Mouse (Mus musculus): ENCODE results near the gene Lat. TPM values are rescaled to one million over a fixed set of nuclear protein-coding genes. Genes with fewer than 3 reads are reported as not detected.

The Lat gene
- polyA plus RNA-seq, 1 experiment: 0.57 TPM

GRCm38 (mm10) chr7:126354738-126355614 is 14.4 kb downstream of the Lat start:
- no peak for TF ChIP-seq CTCF (IDR thresholded peaks at IDR 0.05; ENCODE audit: control insufficient read depth, insufficient read depth, insufficient replicate concordance, low read depth, low read length)
- TF ChIP-seq POLR2A (IDR thresholded peaks at IDR 0.05; ENCODE audit: control insufficient read depth, low read depth, low read length): peak; percentile 30; the same call in 1 of the 2 replicates
- Histone ChIP-seq H3K27me3 (ENCODE audit: control insufficient read depth, insufficient read depth, low read length) (no peaks in the 10 kb centered on the region), H3K36me3 (ENCODE audit: control insufficient read depth, insufficient read depth, low read length) (no peaks in the 10 kb centered on the region), H3K4me3 (ENCODE audit: control insufficient read depth, low read depth, low read length) (peak overlapping the region; percentile 69), H3K27ac (ENCODE audit: control insufficient read depth, insufficient read depth, low read depth, low read length) (no peak overlapping the region; the same call in 1 of the 2 replicates), H3K4me1 (ENCODE audit: control insufficient read depth, insufficient read depth, low read length) (peaks cover 11% of the 10 kb centered on the region)

GRCm38 (mm10) chr7:126353994-126354365 is 15.4 kb downstream of the Lat start:
- Histone ChIP-seq H3K27ac (ENCODE audit: control insufficient read depth, insufficient read depth, low read depth, low read length) (no peak overlapping the region), H3K36me3 (ENCODE audit: control insufficient read depth, insufficient read depth, low read length) (no peaks in the 10 kb centered on the region), H3K27me3 (ENCODE audit: control insufficient read depth, insufficient read depth, low read length) (no peaks in the 10 kb centered on the region), H3K4me1 (ENCODE audit: control insufficient read depth, insufficient read depth, low read length) (peaks cover 8% of the 10 kb centered on the region), H3K4me3 (ENCODE audit: control insufficient read depth, low read depth, low read length) (no peak overlapping the region)
- TF ChIP-seq CTCF (IDR thresholded peaks at IDR 0.05; ENCODE audit: control insufficient read depth, insufficient read depth, insufficient replicate concordance, low read depth, low read length) (no peak), POLR2A (IDR thresholded peaks at IDR 0.05; ENCODE audit: control insufficient read depth, low read depth, low read length) (no peak)

- TF ChIP-seq CTCF (IDR thresholded peaks at IDR 0.05; ENCODE audit: control insufficient read depth, insufficient read depth, insufficient replicate concordance, low read depth, low read length): no peak
- no peak for TF ChIP-seq POLR2A (IDR thresholded peaks at IDR 0.05; ENCODE audit: control insufficient read depth, low read depth, low read length)
- Histone ChIP-seq H3K36me3 (ENCODE audit: control insufficient read depth, insufficient read depth, low read length) (no peaks in the 10 kb centered on the region), H3K27ac (ENCODE audit: control insufficient read depth, insufficient read depth, low read depth, low read length) (no peak overlapping the region), H3K4me1 (ENCODE audit: control insufficient read depth, insufficient read depth, low read length) (peaks cover 6% of the 10 kb centered on the region; the same call in 1 of the 2 replicates), H3K27me3 (ENCODE audit: control insufficient read depth, insufficient read depth, low read length) (no peaks in the 10 kb centered on the region), H3K4me3 (ENCODE audit: control insufficient read depth, low read depth, low read length) (no peak overlapping the region)
Measured at GRCm38 (mm10) chr7:126353251-126353993, 15.9 kb downstream of the Lat start.

- Histone ChIP-seq H3K27me3 (ENCODE audit: control insufficient read depth, insufficient read depth, low read length) (no peaks in the 10 kb centered on the region), H3K4me3 (ENCODE audit: control insufficient read depth, low read depth, low read length) (peak overlapping the region; percentile 77), H3K36me3 (ENCODE audit: control insufficient read depth, insufficient read depth, low read length) (no peaks in the 10 kb centered on the region)
Measured at GRCm38 (mm10) chr7:126351419-126351951, 17.9 kb downstream of the Lat start.

GRCm38 (mm10) chr7:126350748-126351418 is 18.5 kb downstream of the Lat start:
- TF ChIP-seq CTCF (IDR thresholded peaks at IDR 0.05; ENCODE audit: control insufficient read depth, insufficient read depth, insufficient replicate concordance, low read depth, low read length) (no peak), POLR2A (IDR thresholded peaks at IDR 0.05; ENCODE audit: control insufficient read depth, low read depth, low read length) (no peak)
- Histone ChIP-seq H3K27ac (ENCODE audit: control insufficient read depth, insufficient read depth, low read depth, low read length) (no peak overlapping the region), H3K36me3 (ENCODE audit: control insufficient read depth, insufficient read depth, low read length) (no peaks in the 10 kb centered on the region), H3K27me3 (ENCODE audit: control insufficient read depth, insufficient read depth, low read length) (no peaks in the 10 kb centered on the region), H3K4me1 (ENCODE audit: control insufficient read depth, insufficient read depth, low read length) (peaks cover 6% of the 10 kb centered on the region; the same call in 1 of the 2 replicates), H3K4me3 (ENCODE audit: control insufficient read depth, low read depth, low read length) (peak overlapping the region; percentile 77)

More at GRCm38 (mm10) chr7:126351419-126351951, 17.9 kb downstream of the Lat start:
- Histone ChIP-seq H3K4me1 (ENCODE audit: control insufficient read depth, insufficient read depth, low read length) (peaks cover 6% of the 10 kb centered on the region; the same call in 1 of the 2 replicates), H3K27ac (ENCODE audit: control insufficient read depth, insufficient read depth, low read depth, low read length) (no peak overlapping the region)
- TF ChIP-seq POLR2A (IDR thresholded peaks at IDR 0.05; ENCODE audit: control insufficient read depth, low read depth, low read length) (peak; percentile 47; the same call in 1 of the 2 replicates), CTCF (IDR thresholded peaks at IDR 0.05; ENCODE audit: control insufficient read depth, insufficient read depth, insufficient replicate concordance, low read depth, low read length) (no peak)

- TF ChIP-seq POLR2A (IDR thresholded peaks at IDR 0.05; ENCODE audit: control insufficient read depth, low read depth, low read length): no peak
- TF ChIP-seq CTCF (IDR thresholded peaks at IDR 0.05; ENCODE audit: control insufficient read depth, insufficient read depth, insufficient replicate concordance, low read depth, low read length): no peak
- no peaks in the 10 kb centered on the region for H3K27me3 ChIP-seq (ENCODE audit: control insufficient read depth, insufficient read depth, low read length)
- H3K36me3 ChIP-seq (ENCODE audit: control insufficient read depth, insufficient read depth, low read length): no peaks in the 10 kb centered on the region
- H3K4me3 ChIP-seq (ENCODE audit: control insufficient read depth, low read depth, low read length): no peak overlapping the region
- H3K27ac ChIP-seq (ENCODE audit: control insufficient read depth, insufficient read depth, low read depth, low read length): no peak overlapping the region
- H3K4me1 ChIP-seq (ENCODE audit: control insufficient read depth, insufficient read depth, low read length): peaks cover 6% of the 10 kb centered on the region; the same call in 1 of the 2 replicates
Measured at GRCm38 (mm10) chr7:126348293-126348692, 21.1 kb downstream of the Lat start.
